Mouse (Mus musculus) ovary, adult 18-20 months (tissue): ENCODE measurements around the gene Psma3.
"Not testable (repeated sequence)": the region's sequence is repeated elsewhere in the genome, so short reads cannot be mapped to it uniquely, and the experiment has no call there.

Experiments used
- DNase-seq: peaks from one replicate; pipeline ENCODE4 v3.0.0; 2022; ENCODE audit warnings: low spot score, mixed read lengths

The Psma3 gene

DNA sequence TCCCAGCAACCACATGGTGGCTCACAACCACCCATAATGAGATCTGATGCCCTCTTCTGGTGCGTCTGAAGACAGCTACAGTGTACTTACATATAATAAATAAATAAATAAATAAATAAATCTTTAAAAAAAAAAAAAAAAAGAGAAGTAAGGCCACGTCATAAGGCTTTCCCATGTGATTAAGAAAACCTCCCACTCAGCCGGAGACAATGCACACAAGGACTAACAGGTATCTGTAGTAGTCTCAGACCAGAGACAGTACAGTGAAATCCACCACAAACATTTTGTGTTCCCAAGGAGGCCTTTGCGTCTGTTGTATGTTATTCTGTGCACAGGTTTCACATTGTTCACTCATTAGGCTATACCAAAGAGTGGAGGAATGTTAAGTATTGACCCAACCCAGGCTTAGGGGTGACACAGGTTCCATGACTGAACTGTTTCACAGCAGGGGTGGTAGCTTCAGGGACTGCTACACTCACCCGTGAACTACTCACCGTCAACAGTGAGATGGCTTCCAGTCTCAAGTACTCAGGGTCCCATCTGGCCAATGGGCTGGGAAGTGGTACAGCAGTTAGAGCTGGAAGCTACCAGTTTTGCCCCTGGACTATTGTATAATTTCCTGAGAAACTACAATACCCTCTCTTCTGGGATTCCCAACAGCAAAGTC lies 29.5 kb downstream of the Psma3 start:
- DNase-seq = no peak

DNA sequence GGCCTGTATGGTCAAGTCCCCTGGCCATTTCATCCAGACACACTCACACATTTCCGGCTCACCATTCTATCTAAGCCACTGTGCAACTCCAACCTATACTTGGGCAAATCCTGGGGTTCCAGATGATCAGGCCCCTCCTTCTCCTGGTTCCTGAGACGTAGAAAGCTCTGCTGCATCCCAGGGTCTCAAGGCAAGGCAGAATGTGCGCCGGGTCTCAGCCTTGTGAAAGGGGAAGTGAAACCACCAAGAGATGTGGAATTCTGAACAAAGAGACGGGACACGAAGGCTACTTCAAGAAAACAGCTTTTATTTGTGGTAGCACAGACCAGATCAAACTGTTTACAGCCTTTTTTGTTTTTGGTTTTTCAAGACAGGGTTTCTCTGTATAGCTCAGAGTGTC lies 31.7 kb downstream of the Psma3 start:
- DNase-seq = no peak

DNA sequence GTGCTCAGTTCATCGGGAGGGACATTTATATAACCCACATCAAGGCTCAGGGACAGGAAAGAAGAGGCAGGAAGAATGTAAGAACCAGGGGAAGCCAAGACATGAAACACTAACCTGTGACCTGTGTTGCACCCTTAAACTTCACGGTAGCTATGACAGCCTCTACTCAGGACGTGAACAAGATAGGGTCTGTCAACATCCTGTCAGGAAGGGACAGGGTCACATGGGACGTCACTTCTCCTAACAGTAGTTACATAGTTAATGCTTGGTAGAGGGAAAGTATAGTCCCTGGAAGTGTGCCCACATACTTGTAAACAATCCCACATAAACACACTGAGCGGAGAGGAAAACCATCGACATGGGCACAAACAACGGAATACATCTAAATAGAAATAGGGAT lies 32.5 kb downstream of the Psma3 start:
- no peak for DNase-seq

DNA sequence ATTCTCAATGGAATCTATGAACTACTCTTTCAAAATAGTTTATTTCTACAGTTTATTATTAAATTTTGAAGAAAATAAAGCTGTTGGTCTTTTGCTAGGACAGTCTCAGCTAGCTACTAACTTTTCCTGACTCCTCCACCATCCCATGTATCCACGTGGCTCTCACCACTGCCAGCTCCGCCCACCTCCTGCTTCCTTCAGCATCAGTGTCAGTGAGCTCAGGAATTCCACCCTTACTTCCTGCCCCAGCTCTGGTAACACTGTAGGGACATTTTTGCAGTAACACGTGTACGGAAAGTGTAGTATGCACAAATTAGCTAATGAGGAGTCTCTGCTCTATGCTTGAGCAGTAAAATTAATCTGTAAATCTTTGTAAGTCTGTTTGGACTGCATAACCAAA lies 35.3 kb downstream of the Psma3 start:
- DNase-seq = no peak

DNA sequence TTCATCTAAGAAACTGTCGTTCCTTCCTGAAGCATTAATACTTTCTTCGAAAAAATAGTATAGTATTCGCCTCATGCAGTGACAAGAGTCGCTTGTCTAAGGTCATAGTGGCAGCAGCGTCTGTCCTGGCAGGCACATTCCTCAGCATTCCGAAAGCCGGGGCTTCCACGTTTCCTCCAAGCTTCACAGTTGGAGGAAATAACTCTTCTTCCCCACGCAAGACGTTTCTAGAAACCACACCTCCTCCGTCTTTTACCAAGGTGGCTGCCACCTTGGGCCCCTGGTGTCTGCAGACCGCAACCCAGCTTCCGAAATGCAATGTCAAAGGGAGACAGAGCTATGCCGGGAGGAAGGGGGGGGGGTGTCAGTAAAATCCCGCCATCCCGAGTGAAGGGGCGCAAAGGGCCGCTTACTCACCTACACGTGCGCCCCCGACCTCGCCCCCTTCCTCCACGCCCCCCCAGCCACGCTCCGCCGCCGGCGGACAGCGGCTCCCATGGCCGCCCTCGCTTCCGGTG lies 40.5 kb downstream of the Psma3 start:
- DNase-seq = no peak

DNA sequence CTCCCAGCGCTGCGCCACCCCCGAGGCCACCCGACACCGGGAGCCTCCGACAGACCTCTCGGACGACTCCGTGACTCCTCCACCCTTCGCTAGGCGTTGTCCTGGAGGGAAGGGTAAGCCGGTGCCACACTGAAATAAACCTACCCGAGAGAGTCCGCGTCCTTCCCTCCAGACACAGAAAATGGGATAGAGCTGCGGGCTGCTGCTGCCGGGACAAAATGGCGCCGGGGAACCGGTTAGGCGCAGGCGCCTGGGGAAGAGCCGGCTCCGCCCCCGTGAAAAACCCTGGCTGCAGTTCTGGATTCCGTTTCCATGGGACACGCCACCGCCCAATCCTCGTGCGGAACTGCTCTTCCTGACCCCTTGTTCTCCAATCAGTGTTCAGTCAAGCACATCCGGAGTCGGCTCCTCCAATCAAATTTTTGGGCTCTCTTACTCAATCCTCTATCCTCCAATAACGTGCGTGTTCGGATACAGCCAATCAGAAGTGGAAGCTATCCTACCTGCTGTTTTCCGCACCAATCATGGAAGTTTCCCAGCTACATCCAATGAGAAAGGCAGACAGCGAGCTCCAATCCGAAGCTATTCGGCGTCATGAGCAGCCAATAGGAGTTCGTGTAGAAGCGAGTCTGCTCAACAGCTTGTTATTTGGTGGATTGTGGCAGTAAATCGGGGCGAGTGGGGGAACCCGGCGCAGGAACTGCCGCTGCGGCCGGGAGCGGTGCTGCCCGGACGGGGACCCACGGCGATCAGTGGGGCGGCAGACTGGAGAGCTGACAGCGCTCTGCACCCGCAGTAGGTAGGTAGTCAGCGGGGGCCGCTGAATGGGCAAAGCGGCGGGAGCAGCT lies 41.2 kb downstream of the Psma3 start, which contains the start of gene Arid4a:
Gene Arid4a, plus strand, starts transcription at position 628 of the 848 bp plus-strand sequence.
- peak; percentile 99 for DNase-seq

DNA sequence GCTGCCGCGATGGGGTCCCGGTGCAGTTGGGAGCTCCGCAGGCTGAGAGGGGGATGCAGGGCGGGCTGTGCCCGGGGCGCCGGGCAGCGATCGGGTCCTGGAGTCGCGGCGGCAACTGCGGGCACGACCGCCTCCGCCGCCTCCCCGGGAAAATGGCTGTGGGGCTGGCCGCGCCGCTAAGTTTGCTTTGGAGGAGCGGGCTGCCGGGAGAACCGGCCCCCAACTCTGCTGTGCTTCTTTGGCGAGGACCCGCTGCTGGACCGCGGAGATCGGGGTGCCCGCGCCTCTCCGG lies 41.7 kb downstream of the Psma3 start:
- DNase-seq = no peak

DNA sequence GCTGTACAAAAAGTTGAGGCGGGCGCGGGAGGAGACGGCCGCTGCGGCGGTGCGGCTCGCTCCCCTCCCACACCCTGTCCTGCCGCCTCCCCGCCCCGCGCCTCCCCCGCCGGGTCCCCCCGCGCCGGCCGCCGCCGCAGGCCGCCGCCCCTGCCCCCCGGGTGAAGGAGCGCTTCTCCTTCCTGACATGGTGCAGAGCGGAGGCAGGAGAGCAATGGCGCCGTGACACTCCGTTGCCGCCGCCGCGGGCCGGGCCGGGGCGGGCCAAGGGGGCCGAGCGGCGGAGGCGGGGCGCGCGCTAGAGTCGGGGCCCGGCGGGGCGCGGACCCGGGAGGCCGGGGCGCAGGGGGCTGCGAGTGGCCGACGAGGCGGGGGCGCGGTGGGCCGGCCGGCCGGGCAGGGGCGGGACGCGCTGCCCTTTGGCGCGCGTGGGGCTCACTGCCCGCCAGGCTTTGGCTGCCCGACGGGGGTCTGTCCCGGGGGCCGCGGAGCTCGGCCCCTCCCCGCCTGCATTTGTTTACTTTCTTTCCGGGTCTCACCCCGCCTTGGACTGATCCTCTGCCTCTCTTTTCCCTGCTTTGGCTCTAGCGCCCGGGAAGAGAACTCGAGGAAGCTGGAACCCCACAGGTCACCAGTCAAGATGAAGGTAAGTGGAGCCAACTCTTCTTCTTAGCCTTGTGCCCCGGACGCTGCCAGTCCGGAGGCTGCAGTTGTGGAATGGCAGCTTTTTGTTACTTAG lies 42.3 kb downstream of the Psma3 start:
- DNase-seq = peak; percentile 17

DNA sequence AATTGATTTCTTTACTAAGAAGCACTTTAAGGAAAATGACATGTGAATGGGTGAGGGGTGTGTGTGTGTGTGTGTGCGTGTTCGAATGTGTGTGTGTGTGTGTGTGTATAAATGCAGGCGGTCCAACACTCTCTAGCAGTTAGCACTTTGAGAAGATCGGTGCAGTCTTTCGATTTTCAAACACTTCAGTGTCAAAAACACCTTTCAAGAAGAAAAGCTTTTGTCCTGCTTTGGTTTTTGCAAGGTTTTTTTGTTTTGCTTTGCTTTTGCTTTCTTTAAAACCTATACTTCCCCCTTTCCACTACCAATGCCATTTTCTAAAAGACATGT lies 42.8 kb downstream of the Psma3 start:
- DNase-seq = no peak

DNA sequence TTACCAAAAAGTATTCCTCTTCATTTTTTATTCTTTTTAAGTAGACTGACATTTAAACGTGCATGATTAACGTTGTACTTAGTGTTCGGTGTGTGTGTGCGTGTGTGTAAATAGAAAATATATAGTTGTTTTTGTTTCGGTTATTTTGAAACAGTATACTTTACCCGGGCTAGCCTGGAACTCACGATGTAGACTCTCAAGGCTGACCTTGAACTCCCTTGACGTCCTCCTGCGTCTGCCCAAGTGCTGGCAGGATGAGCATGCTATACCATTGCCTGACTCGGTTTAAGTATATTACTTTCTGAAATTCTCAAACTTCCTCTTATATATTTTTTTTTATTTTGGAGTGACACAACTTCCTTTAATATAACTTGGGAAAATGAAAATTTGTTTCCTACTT lies 43.4 kb downstream of the Psma3 start:
- no peak for DNase-seq

DNA sequence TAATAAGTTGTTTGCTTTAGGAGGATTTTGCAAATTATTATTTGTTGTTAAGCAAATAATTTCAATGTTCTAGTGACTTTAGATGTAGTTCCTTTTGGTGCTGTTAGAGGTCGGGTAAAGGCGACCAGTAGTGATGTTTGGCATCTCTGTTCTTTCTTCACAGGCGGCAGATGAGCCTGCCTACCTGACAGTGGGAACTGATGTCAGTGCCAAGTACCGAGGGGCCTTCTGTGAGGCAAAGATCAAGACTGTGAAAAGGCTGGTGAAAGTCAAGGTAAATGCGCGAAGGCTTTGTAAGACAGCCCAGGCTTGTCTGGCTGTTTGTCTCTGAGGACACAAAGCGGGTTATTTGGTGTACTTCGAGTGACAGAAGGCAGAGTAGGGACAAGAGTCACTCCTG lies 44.8 kb downstream of the Psma3 start:
- no peak for DNase-seq

DNA sequence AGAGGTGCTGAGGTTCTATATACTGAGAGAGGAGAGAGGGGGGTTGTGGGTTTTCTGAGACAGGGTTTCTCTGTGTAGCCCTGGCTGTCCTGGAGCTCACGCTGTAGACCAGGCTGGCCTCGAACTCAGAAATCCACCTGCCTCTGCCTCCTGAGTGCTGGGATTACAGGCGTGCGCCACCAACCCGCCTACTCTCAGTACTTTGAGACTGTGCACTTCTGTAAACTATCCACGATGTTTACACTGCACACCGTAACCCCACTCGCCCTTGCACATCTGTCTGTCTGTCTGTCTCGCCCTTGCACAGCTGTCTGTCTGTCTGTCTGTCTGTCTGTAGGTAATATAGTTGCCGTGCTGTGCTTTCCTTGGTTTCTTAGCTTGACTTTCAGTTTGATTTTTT lies 50.0 kb downstream of the Psma3 start:
- no peak for DNase-seq

DNA sequence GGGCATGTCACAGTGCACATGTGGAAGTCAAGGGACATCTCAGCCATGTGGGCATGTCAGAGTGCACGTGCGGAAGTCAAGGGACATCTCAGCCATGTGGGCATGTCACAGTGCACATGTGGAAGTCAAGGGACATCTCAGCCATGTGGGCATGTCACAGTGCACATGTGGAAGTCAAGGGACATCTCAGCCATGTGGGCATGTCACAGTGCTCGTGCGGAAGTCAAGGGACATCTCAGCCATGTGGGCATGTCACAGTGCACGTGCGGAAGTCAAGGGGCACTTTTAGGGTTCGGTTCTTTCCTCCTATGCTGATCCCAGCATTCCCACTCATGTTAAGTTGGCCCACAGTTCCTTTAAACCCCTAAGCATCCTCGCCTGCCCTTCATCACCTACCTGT lies 53.8 kb downstream of the Psma3 start:
- not testable (repeated sequence) for DNase-seq

DNA sequence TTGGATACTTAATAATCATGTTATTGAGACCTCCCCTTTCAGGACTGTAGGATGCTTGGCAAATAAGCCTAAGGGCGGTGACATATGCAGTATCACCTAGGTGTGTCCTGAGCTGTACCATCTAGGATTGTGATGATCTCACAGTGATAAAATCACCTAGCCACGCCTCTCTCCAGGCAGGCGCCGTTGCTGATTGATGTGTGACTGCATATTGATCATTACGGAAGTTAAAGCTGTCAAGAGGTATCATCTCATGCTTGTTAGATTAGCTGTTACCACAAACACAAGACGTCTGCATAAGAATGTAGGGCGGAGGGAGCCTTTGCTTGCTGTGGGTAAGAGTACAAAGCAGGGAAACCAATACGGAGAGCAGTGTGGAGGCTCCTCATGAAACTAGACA lies 55.8 kb downstream of the Psma3 start:
- DNase-seq = no peak

DNA sequence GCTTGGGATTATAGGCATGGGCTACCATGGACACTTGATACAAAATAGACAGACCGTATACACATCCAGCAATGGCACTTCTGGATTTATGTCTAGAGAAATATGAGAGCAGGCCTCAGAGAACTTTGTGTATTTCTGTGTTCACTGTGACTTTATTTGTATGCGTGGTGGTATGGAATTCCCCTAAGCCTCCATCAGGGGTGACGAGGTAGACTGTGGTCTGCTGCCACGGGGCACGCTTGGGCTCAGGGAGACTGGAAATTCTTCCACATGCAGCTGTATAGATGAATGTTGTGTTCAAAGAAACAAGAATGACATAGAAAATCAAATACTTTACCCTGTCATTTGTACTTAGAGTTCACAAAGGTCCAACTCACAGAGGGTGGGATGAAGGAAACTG lies 56.3 kb downstream of the Psma3 start:
- no peak for DNase-seq

DNA sequence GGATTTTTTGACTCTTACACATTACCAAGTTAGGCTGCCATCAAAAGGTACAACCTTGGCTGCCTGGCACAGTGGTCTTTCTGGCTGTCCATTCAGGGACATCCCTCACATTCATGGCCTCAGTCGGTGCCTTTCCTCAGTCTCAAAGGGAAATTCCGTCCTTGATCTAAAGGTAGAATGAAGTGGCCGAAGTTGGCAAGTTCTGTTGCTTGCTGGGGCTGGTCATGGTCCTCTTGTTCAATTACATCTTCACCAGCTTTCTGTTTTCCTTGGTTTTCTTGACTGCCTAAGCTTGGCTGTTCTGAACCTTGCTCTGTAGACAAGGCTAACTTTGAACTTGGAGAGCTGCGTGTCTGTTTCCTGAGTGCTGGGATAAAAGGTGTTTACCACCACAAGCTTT lies 61.4 kb downstream of the Psma3 start:
- DNase-seq = no peak

DNA sequence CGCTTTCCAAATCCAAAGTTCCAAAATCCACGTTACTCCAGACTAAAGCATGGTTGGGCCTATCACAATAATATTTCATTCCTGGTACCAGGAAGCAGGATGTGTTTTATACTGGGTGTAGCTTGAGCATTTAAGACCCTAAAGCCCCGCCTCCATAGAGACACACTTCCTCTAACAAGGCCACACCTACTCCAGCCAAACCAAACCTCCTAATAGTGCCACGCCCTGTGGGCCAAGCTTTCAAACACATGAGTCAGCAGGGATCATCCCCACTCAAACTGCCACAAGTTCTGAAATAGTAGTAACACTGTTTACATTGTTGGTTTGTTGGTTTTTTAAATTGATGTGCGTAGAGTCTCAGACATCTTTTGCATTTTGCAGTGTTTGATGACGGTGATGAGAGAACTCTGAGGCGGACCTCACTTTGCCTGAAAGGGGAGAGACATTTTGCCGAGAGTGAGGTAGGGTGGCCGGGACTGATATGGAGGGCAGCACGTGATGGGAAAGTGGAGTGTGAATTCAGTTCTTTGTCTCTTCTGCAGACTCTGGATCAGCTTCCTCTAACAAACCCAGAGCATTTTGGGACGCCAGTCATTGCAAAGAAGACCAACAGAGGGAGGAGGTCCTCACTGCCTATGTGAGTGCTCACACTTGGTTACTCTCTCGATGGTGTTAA lies 62.4 kb downstream of the Psma3 start:
- no peak for DNase-seq

DNA sequence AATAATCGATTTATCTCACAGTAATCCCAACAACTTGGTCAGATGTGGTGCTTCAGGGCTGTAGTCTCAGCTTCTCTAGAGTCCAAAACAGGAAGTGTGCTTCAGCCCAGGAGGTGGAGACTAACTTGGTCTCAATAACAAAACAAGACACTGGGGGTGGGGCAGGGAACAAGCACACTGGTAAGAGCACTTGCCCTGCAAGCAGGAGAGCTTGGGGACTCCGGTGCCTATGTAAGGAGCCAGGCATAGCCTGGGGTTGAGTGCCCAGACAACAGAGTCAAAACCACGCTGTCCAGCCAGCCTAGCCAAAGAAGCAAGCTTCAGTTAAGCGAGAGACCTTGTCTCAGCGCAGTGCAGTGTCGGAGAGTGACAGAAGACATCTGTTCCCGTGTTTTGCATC lies 66.0 kb downstream of the Psma3 start:
- DNase-seq = no peak

DNA sequence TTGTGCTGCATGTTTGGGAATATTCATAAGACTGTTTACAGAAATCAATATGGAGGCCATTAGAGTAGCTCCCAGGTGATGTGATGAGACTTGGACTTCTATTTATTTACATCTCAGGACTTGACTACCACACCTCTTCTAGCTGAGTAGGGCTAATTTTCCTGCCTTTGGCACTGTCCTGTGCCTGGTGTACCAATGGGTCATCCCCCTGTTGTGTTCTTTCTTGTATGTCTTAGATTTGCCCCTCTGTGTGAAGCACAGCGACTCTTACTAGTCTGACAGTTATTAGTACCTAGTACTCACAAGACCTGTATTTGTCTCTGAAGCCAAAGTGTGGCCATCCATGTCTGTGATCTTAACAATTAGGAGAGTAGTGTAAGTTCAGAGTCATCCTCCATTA lies 68.0 kb downstream of the Psma3 start:
- no peak for DNase-seq

DNA sequence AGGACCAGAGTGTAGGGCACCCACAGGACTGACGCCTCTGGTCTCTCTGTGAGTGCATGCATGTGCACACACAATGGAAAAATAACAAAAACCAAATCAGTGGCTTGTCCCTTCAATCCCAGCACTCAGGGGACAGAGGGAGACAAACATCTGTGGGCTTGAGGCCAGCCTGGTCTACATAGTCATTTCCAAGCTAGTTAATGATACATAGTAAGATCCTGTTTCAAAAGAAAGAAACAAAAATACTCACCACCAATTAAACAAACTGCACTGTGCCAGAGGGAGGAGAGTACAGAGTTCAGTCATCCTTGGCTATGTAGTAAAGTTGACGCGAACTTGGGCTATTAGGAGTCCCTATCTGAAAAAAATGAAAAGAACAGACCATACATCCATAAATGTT lies 69.2 kb downstream of the Psma3 start:
- DNase-seq = no peak

DNA sequence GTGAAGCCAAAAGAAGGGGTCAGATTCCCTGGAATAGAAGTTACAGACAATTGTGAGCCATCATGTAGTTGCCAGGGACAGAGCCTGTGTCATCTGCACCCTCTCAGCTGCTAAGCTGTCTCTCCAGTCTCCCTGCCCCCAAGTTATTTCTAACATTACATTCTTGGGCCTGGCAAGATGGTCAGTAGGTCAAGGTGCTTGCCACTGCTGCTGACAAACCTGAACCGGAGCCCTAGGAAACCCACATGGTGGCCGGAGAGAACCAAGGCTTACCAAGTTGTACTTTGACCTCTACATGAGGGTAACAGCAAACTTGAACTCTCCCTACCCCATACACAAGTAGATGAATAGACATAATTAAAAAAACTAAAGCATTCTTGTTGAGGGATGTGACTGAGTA lies 70.1 kb downstream of the Psma3 start:
- no peak for DNase-seq
